Mouse (Mus musculus) neural tube, embryonic 13.5 days (tissue): ENCODE measurements around the gene Rdh1. TPM values are rescaled to one million over a fixed set of nuclear protein-coding genes. Genes with fewer than 3 reads are reported as not detected.

Experiments used
- ATAC-seq: fragments of 200-750 bp; cut with Nextera tagmentation; 2 replicates; pipeline ENCODE4 v1.8.0; 2017; ENCODE audit warnings: low read depth, mild to moderate bottlenecking, moderate TSS enrichment, moderate library complexity
- H3K27ac ChIP-seq: fragments of 300-500 bp; sonication (generic); replicated peaks from 2 replicates; pipeline ENCODE4 v1.5.1; 2015; ENCODE audit warnings: moderate library complexity, mild to moderate bottlenecking, inconsistent platforms
- H3K27me3 ChIP-seq: fragments of 300-500 bp; sonication (generic); 2 replicates; pipeline ENCODE4 v1.6.1; 2015; ENCODE audit warnings: mild to moderate bottlenecking, inconsistent platforms
- H3K36me3 ChIP-seq: fragments of 300-500 bp; sonication (generic); 2 replicates; pipeline ENCODE4 v1.6.1; 2015; ENCODE audit warnings: mild to moderate bottlenecking, inconsistent platforms
- H3K4me1 ChIP-seq: fragments of 300-500 bp; sonication (generic); replicated peaks from 2 replicates; pipeline ENCODE4 v1.6.1; 2015; ENCODE audit warnings: inconsistent platforms
- H3K4me2 ChIP-seq: fragments of 300-500 bp; sonication (generic); 2 replicates; pipeline ENCODE4 v1.6.1; 2015; ENCODE audit warnings: inconsistent platforms, mild to moderate bottlenecking, moderate library complexity
- H3K4me3 ChIP-seq: fragments of 300-500 bp; sonication (generic); 2 replicates; pipeline ENCODE4 v1.5.1; 2015; ENCODE audit warnings: mild to moderate bottlenecking, inconsistent platforms
- H3K9ac ChIP-seq: fragments of 300-500 bp; sonication (generic); 2 replicates; pipeline ENCODE4 v1.6.1; 2015; ENCODE audit warnings: moderate library complexity, mild to moderate bottlenecking, inconsistent platforms
- H3K9me3 ChIP-seq: fragments of 300-500 bp; sonication (generic); 2 replicates; pipeline ENCODE4 v1.6.1; 2016; ENCODE audit warnings: inconsistent platforms
- WGBS: fragments of 180-500 bp; shearing (Covaris S2); methylation state at CpG from one replicate; pipeline ENCODE4 v1.1.7; 2015; 5-methylcytosine and 5-hydroxymethylcytosine counted together
- polyA plus RNA-seq: library from polyadenylated mRNA; unstranded; fragments of >200 nt; fragmentation: Nextera tagmentation; extraction: Ambion mirVana; gene quantifications from 2 replicates; pipeline ENCODE4 v1.2.1, GENCODE M21; 2015

Gene Rdh1
- not detected in 2 replicates for polyA plus RNA-seq

DNA sequence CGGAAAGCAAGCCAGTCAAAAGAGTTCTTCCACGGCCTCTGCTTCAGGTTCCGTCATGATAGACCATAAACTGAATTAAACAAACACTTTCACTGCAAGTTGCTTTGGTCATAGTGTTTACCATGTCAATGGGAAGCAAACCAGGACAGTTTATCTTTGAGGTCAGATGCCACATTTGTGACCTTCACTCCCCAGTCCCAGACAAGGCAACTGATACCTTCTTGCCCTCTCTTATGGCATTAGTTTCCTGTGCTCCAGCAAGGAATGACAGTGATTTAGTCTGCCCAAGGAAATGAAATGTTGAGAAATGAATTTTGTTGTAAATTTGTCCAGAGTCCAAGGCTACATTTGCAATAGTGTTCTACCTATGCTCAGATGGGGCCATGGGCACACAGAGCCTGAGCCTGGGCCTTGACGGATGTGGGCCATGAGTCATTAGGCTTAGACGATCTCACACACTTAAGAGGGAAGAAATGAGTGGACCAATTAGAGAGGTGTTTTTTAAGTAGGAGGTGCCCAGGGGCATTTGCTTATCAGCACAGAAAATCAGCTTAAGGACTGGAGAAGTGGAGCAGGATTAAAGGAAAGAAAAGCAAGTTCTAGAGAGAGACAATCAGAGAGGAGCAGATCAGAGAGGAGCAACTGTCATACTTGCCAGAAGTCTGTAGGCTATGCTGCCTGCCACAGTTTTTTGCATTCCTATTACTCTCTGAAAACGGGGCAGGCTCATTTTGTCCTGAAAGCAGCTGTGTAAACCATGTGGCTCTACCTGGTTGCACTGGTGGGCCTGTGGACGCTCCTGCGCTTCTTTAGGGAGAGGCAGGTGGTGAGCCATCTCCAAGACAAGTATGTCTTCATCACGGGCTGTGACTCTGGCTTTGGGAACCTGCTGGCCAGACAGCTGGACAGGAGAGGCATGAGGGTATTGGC, at the start of gene Rdh1, which contains the start of gene Rdh16f1:
Gene Rdh1 (plus strand): TSS at position 541 of the 930 bp plus-strand sequence.
Gene Rdh16f1 (plus strand): TSS at position 607 of the 930 bp plus-strand sequence.
- H3K36me3 ChIP-seq = no peaks in the 10 kb centered on the region
- no peak for ATAC-seq
- H3K27ac ChIP-seq = no peak within 1 kb of the TSS
- no peak within 1 kb of the TSS for H3K9ac ChIP-seq
- no peak within 1 kb of the TSS for H3K4me3 ChIP-seq
- no peaks in the 10 kb centered on the region for H3K27me3 ChIP-seq
- H3K4me2 ChIP-seq = no peak within 1 kb of the TSS
- no peaks in the 10 kb centered on the region for H3K4me1 ChIP-seq
- no peaks in the 10 kb centered on the region for H3K9me3 ChIP-seq
- 83% methylated on average over 9 of the region's 9 CpGs for WGBS

DNA sequence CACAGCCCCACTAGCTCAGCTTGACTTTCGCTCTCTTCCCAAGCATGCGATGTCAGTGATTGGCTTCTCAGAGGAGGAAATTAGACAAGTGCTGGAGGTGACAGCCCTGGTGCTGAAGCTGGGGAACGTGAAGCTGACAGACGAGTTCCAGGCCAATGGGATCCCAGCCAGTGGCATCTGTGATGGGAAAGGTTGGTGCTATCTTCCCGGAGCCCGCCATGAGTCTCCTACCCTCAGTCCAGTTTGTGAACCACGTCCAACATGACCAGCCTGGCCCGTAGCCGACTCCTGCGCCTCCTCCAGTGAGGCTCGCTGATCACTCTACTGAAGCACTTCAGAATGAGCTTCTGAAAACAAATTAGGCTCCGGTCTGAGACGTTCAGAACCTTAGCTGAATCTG, 49.2 kb upstream of the Rdh1 start:
- no peak overlapping the region for H3K9ac ChIP-seq
- H3K9me3 ChIP-seq = no peaks in the 10 kb centered on the region
- H3K36me3 ChIP-seq = no peaks in the 10 kb centered on the region
- no peak overlapping the region for H3K27ac ChIP-seq
- 88% methylated on average over 13 of the region's 13 CpGs for WGBS
- no peak overlapping the region for H3K4me2 ChIP-seq
- H3K4me1 ChIP-seq = no peaks in the 10 kb centered on the region
- no peak overlapping the region for H3K4me3 ChIP-seq
- no peaks in the 10 kb centered on the region for H3K27me3 ChIP-seq
- ATAC-seq = no peak

DNA sequence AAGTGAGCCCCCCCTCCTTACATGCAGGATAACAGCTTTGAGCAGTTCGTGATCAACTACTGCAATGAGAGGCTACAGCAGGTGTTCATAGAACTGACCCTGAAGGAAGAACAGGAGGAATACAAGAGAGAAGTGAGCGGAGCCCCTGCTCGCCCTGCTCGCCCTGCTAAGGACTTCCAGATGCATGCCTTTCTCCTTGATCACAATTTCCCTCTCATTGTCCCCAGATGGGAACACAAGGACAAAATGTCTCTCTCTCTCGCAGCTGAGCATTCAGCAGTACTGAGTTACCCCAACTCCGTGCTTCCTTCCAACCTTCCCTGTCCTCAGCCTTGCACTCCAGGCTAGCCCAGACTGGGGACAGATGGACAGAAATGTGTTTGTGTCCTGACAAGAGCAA, 46.8 kb upstream of the Rdh1 start:
- Histone ChIP-seq H3K4me3 (no peak overlapping the region), H3K4me2 (no peak overlapping the region), H3K4me1 (no peaks in the 10 kb centered on the region), H3K9me3 (no peaks in the 10 kb centered on the region), H3K27me3 (no peaks in the 10 kb centered on the region), H3K36me3 (no peaks in the 10 kb centered on the region), H3K27ac (no peak overlapping the region), H3K9ac (no peak overlapping the region)
- 79% methylated on average over 6 of the region's 6 CpGs for WGBS
- ATAC-seq = no peak

DNA sequence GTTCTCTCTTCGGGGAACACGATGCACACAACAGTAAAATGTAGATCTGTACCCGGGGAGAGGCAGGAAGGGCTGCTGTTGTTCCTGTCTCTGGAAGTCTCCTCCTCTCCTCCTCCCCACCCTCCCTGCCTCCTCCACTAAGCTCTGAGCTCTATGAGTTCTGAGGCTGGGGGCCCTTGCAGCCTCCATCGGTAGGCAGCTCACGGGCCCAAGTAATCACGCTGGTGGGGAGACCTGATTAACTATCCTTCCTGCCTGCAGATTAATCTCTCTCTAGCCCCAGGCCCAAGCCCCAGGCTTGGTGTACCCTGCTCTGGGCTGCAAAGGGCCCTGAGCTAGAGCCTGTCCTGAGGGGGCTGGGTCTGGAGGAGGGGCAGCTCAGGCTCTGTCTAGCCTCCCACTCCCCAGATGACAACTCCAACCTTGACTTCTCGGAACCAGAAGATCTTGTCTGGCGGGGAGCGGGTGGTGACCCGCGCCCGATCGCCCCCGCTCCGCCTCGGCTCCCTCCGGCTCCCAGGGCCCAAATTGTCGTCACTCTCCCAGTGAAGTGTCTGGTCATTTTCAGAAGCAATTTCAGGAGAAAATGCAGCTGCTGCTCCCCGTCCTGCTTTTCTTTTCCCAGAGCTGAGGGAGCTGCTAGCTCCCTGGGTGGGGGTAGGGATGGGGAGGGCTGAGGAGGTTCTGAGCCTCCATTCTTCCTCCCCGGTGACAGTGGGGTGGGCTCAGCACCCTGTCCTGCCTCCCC, 37.7 kb upstream of the Rdh1 start:
- Histone ChIP-seq H3K4me2 (peak overlapping the region; percentile 38), H3K9ac (peak overlapping the region; percentile 38)
- WGBS = 6% methylated on average over 20 of the region's 20 CpGs

DNA sequence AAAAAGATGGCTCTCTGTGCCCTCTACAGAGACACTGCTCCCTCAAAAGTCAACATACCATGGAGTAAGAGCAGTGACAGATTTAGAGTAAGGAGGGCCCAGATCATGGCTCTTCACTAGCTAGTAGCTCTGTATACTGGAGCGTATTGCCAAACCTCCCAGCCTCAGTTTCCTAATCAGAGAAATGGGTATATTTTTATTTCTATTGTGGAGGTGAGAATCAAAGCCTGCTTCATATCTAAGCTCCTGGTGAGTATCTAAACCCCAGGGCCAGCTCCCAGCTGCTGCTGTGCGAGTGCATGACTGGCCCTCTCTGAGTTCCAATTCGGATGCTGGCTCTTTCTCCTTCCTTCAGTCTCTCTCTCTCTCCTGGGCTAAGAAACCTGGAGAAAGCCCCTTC, 35.3 kb upstream of the Rdh1 start, which contains the start of gene Tac2:
Gene Tac2 (plus strand): TSS at position 301 of the 400 bp plus-strand sequence.
- WGBS = 87% methylated on average over 3 of the region's 3 CpGs
- no peaks in the 10 kb centered on the region for H3K9me3 ChIP-seq
- ATAC-seq = no peak

More for the DNA sequence above, 37.7 kb upstream of the Rdh1 start:
- ATAC-seq = peak; percentile 54
- Histone ChIP-seq H3K9me3 (no peaks in the 10 kb centered on the region), H3K4me3 (peak overlapping the region; percentile 0; the same call in 1 of the 2 replicates), H3K27me3 (peaks cover 20% of the 10 kb centered on the region), H3K27ac (no peak overlapping the region), H3K36me3 (no peaks in the 10 kb centered on the region), H3K4me1 (peaks cover 19% of the 10 kb centered on the region)

DNA sequence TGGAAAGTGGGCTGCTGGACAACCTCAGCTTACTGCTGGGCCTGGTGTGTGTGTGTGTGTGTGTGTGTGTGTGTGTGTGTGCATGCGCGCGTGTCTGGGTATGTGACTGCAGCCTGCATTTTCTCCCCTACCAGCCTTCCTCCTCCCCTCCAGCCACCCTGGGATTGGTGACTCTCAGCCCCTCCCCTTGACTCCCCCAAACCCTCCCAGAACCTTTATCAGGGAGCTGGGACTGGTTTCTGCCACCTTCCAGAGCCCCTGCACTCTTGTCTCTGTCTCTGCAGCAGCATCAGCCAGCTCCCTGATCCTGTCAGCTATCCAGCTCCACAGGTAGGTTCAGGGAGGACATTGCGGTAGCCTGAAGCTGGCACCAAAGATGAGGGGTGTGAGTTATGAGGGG, 34.4 kb upstream of the Rdh1 start:
- 86% methylated on average over 4 of the region's 4 CpGs for WGBS
- H3K4me1 ChIP-seq = peaks cover 24% of the 10 kb centered on the region
- H3K27me3 ChIP-seq = peaks cover 15% of the 10 kb centered on the region; the same call in 1 of the 2 replicates
- H3K4me3 ChIP-seq = no peak overlapping the region
- no peak for ATAC-seq
- no peak overlapping the region for H3K27ac ChIP-seq
- H3K36me3 ChIP-seq = no peaks in the 10 kb centered on the region
- H3K9me3 ChIP-seq = no peaks in the 10 kb centered on the region
- H3K4me2 ChIP-seq = no peak overlapping the region
- H3K9ac ChIP-seq = no peak overlapping the region

More for the DNA sequence above, 35.3 kb upstream of the Rdh1 start, which contains the start of gene Tac2:
- H3K27ac ChIP-seq = no peak within 1 kb of the TSS
- H3K36me3 ChIP-seq = no peaks in the 10 kb centered on the region
- no peak within 1 kb of the TSS for H3K4me3 ChIP-seq
- H3K4me1 ChIP-seq = peaks cover 22% of the 10 kb centered on the region
- H3K9ac ChIP-seq = no peak within 1 kb of the TSS
- peaks cover 19% of the 10 kb centered on the region for H3K27me3 ChIP-seq
- H3K4me2 ChIP-seq = no peak within 1 kb of the TSS

DNA sequence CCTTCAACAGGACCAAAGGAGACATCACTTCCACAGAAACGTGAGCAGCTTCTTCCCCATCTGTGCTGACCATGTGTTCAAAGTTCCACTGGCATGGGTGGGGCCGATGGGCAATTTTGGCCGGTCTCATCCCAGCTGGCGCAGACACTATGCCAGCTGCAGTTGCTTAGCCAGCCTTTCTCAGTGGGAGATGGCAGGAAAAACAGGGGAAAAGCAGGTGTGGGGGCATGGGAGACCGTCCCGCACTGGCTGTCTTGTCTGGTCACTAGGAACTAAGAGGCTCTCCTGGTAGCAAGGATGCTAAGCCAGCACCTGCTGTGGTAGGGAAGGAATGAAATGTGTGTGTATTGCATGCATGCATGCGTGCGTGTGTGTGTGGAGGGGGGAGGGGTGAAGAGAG, 31.1 kb upstream of the Rdh1 start:
- Histone ChIP-seq H3K4me2 (no peak overlapping the region), H3K36me3 (no peaks in the 10 kb centered on the region), H3K27me3 (no peaks in the 10 kb centered on the region; the same call in 1 of the 2 replicates), H3K4me3 (no peak overlapping the region), H3K9ac (no peak overlapping the region), H3K27ac (no peak overlapping the region), H3K4me1 (peaks cover 20% of the 10 kb centered on the region), H3K9me3 (no peaks in the 10 kb centered on the region)
- ATAC-seq = no peak
- WGBS = 74% methylated on average over 8 of the region's 8 CpGs

DNA sequence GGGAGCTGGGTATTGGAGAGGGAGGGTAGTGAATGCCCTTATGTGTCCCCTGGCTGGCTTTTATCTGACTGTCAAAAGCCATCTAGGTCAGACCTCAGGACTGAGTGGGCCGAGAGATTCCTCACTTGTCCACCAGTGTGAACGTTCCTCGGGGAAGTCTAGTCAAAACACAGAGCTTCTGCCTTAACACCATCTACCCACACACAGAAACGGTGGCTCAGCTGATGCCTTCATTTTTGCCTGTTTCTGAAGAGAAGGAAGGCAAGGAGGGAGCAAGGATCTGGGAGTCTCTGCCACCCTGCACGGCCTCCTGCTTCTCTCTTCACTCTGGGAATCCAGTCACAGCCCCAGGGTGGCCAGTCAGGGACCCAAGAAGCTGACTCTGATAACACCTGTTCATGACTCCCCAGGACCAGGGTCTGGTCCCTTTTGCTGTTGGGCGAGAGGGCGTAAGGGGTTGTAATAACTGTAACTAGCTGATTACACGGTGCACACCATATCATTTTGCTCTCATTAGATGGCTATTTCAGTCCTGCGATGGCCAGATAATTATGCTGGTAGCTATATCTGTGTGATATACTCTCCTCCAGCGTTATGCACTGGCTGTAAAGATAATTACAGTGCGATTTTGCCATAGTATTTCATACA, 29.1 kb upstream of the Rdh1 start:
- peaks cover 20% of the 10 kb centered on the region for H3K4me1 ChIP-seq
- no peaks in the 10 kb centered on the region for H3K27me3 ChIP-seq
- ATAC-seq = no peak
- H3K36me3 ChIP-seq = no peaks in the 10 kb centered on the region
- H3K9me3 ChIP-seq = no peaks in the 10 kb centered on the region
- no peak overlapping the region; the same call in 1 of the 2 replicates for H3K9ac ChIP-seq
- no peak overlapping the region for H3K4me3 ChIP-seq
- WGBS = 46% methylated on average over 11 of the region's 11 CpGs
- peak overlapping the region; percentile 2; the same call in 1 of the 2 replicates for H3K27ac ChIP-seq
- H3K4me2 ChIP-seq = no peak overlapping the region

DNA sequence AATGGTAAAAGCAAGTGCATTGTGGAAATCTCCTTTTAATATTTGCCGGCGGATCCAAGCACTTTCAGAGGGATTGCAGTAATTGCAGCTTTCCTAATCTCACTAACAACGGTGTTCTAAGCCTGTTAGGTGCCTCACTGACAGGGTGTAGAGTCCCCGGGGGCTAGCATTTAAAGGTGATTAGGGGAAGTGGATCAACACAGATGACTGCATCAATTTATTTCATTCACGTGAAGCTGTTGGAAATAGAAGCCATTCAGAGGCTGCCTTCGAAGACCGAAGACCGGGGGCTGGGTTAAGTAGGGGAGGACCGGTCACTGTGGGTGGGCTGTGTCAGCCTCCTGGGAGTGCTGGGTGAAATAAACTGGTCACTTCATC, 28.6 kb upstream of the Rdh1 start:
- H3K4me2 ChIP-seq = no peak overlapping the region
- no peak overlapping the region; the same call in 1 of the 2 replicates for H3K27ac ChIP-seq
- no peak overlapping the region for H3K4me3 ChIP-seq
- peaks cover 20% of the 10 kb centered on the region for H3K4me1 ChIP-seq
- ATAC-seq = no peak
- 24% methylated on average over 9 of the region's 9 CpGs for WGBS
- H3K9me3 ChIP-seq = no peaks in the 10 kb centered on the region
- H3K36me3 ChIP-seq = no peaks in the 10 kb centered on the region
- no peak overlapping the region; the same call in 1 of the 2 replicates for H3K9ac ChIP-seq
- H3K27me3 ChIP-seq = no peaks in the 10 kb centered on the region

DNA sequence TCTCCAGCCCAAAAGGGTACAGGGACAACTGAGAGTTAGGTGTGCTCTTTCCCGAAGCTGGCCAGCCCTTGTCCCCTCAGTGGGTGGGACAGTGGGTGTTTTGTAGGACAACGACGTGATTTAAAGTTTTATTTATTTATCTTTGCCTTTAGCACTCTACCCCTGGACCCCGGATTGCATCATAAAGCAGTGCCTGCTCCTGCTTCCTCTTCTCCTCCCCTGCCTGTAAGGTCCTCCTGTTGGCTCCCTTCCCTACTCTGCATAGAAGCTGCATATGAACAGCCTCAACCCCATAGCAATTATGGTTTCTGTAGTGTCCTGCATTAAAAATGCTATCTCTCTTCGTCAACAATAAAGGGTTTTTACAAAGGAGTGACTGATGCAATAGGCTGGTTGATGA, 28.1 kb upstream of the Rdh1 start:
- H3K27ac ChIP-seq = no peak overlapping the region
- no peaks in the 10 kb centered on the region for H3K36me3 ChIP-seq
- no peak overlapping the region for H3K4me2 ChIP-seq
- no peak overlapping the region for H3K4me3 ChIP-seq
- ATAC-seq = no peak
- 19% methylated on average over 5 of the region's 5 CpGs for WGBS
- H3K9me3 ChIP-seq = no peaks in the 10 kb centered on the region
- no peaks in the 10 kb centered on the region for H3K27me3 ChIP-seq
- no peak overlapping the region; the same call in 1 of the 2 replicates for H3K9ac ChIP-seq
- peaks cover 20% of the 10 kb centered on the region for H3K4me1 ChIP-seq

DNA sequence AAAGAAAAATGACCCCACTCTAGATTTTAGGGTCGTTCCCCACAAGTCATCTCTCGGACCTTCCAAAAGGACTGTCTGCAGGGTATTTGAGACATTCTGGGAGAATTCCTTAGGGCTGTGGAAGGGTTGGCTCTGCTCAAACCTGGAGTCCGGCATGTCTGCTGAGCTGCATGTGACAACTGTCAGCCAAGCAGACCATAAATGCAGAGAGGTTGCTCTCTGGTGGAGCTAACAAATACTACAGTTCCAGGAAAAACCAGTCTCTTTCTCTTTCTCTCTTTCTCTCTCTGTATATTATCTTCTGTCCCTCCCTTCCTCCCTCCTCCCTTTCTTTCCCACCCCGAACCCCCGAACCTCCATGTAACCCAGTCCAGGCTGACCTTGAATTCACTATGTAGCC, 25.1 kb upstream of the Rdh1 start:
- no peak for ATAC-seq
- no peak overlapping the region for H3K4me3 ChIP-seq
- H3K27me3 ChIP-seq = no peaks in the 10 kb centered on the region; the same call in 1 of the 2 replicates
- H3K27ac ChIP-seq = no peak overlapping the region
- no peak overlapping the region for H3K9ac ChIP-seq
- no peak overlapping the region for H3K4me2 ChIP-seq
- H3K4me1 ChIP-seq = peaks cover 23% of the 10 kb centered on the region
- no peaks in the 10 kb centered on the region for H3K36me3 ChIP-seq
- WGBS = 55% methylated on average over 5 of the region's 5 CpGs
- no peaks in the 10 kb centered on the region for H3K9me3 ChIP-seq
